Mouse (Mus musculus) liver, embryonic 15.5 days (tissue): Measurements from ENCODE around the gene Relt. TPM values are rescaled to one million over a fixed set of nuclear protein-coding genes. Genes with fewer than 3 reads are reported as not detected.

Experiments used
- ATAC-seq: fragments of 200-750 bp; cut with Nextera tagmentation; 2 replicates; pipeline ENCODE4 v1.8.0; 2017; ENCODE audit warnings: moderate number of reproducible peaks, mild to moderate bottlenecking, moderate library complexity; ENCODE audit not compliant: insufficient read depth
- H3K27ac ChIP-seq: fragments of 300-500 bp; sonication (generic); replicated peaks from 2 replicates; pipeline ENCODE4 v1.5.1; 2015; ENCODE audit warnings: mild to moderate bottlenecking, inconsistent platforms
- H3K27me3 ChIP-seq: fragments of 300-500 bp; sonication (generic); 2 replicates; pipeline ENCODE4 v1.6.1; 2015; ENCODE audit warnings: mild to moderate bottlenecking, inconsistent platforms
- H3K36me3 ChIP-seq: fragments of 300-500 bp; sonication (generic); replicated peaks from 2 replicates; pipeline ENCODE4 v1.6.1; 2015; ENCODE audit warnings: moderate library complexity, mild to moderate bottlenecking, inconsistent platforms
- H3K4me1 ChIP-seq: fragments of 300-500 bp; sonication (generic); replicated peaks from 2 replicates; pipeline ENCODE4 v1.6.1; 2015; ENCODE audit warnings: inconsistent platforms
- H3K4me2 ChIP-seq: fragments of 300-500 bp; sonication (generic); 2 replicates; pipeline ENCODE4 v1.6.1; 2015; ENCODE audit warnings: moderate library complexity, mild to moderate bottlenecking, inconsistent platforms
- H3K4me3 ChIP-seq: fragments of 300-500 bp; sonication (generic); replicated peaks from 2 replicates; pipeline ENCODE4 v1.5.1; 2015; ENCODE audit warnings: mild to moderate bottlenecking, inconsistent platforms
- H3K9ac ChIP-seq: fragments of 300-500 bp; sonication (generic); 2 replicates; pipeline ENCODE4 v1.6.1; 2015; ENCODE audit warnings: moderate library complexity, mild to moderate bottlenecking, inconsistent platforms
- H3K9me3 ChIP-seq: fragments of 300-500 bp; sonication (generic); replicated peaks from 2 replicates; pipeline ENCODE4 v1.6.1; 2016; ENCODE audit warnings: inconsistent platforms
- WGBS: fragments of 180-500 bp; shearing (Covaris S2); methylation state at CpG from one replicate; pipeline ENCODE4 v1.1.7; 2015; ENCODE audit warnings: mixed read lengths; ENCODE audit not compliant: insufficient replicate concordance; 5-methylcytosine and 5-hydroxymethylcytosine counted together
- polyA plus RNA-seq: library from polyadenylated mRNA; unstranded; fragments of >200 nt; fragmentation: Nextera tagmentation; extraction: Ambion mirVana; gene quantifications from 2 replicates; pipeline ENCODE4 v1.2.1, GENCODE M21; 2015

Relt gene
- 17.4 and 21.4 TPM in 2 replicates for polyA plus RNA-seq

GRCm38 (mm10) chr7:100862828-100863638 lies at the start of gene Relt:
TSS of gene Relt (minus strand) at chr7:100863446.
- no peaks in the 10 kb centered on the region for H3K27me3 ChIP-seq
- peak within 1 kb of the TSS; percentile 85 for H3K4me3 ChIP-seq
- peaks cover 62% of the 10 kb centered on the region for H3K4me1 ChIP-seq
- H3K9me3 ChIP-seq: no peaks in the 10 kb centered on the region
- H3K27ac ChIP-seq: peak within 1 kb of the TSS; percentile 92
- H3K36me3 ChIP-seq: peaks cover 34% of the 10 kb centered on the region
- under 1% methylated on average over 91 of the region's 91 CpGs for WGBS
- ATAC-seq: peak; percentile 86
- H3K4me2 ChIP-seq: peak within 1 kb of the TSS; percentile 78
- peak within 1 kb of the TSS; percentile 96 for H3K9ac ChIP-seq

- H3K27me3 ChIP-seq: no peaks in the 10 kb centered on the region
- H3K4me2 ChIP-seq: no peak overlapping the region
- peaks cover 21% of the 10 kb centered on the region; the same call in 1 of the 2 replicates for H3K4me1 ChIP-seq
- H3K4me3 ChIP-seq: no peak overlapping the region
- no peak overlapping the region for H3K27ac ChIP-seq
- WGBS: 76% methylated on average over 9 of the region's 9 CpGs
- H3K9me3 ChIP-seq: no peaks in the 10 kb centered on the region
- H3K9ac ChIP-seq: no peak overlapping the region
- no peaks in the 10 kb centered on the region for H3K36me3 ChIP-seq
- ATAC-seq: no peak
Observed at GRCm38 (mm10) chr7:100911791-100912190, 48.5 kb upstream of the Relt start.

DNA sequence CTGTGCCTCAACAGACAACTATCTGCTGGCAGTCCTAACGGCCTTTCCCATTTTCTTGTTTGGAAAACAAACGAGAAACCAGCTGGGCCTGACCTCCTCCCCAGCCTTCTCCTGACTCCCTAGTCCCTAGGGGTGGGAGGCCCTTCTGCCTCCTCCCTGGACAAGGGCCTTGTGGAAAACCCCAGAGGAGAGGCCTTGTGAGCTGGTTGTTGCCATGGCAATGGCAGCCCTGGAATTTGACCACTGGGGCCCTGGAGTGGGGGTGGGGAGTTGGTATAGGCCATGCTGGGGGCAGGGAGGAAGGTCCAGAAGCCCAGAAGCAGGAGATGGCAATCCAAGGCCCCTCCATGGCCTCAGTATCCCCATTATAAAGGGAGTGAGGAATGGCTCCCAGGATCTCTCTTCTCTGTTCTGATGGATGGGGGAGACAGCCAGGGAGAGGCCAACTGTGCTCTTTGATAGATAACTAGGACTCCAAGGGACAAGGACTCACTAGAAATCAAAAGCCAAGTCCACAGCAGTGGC lies 48.1 kb upstream of the Relt start:
- WGBS: 36% methylated on average over 2 of the region's 2 CpGs
- H3K9ac ChIP-seq: no peak overlapping the region
- ATAC-seq: no peak; the same call in 1 of the 2 replicates
- peaks cover 21% of the 10 kb centered on the region; the same call in 1 of the 2 replicates for H3K4me1 ChIP-seq
- H3K4me3 ChIP-seq: no peak overlapping the region
- no peaks in the 10 kb centered on the region for H3K9me3 ChIP-seq
- no peak overlapping the region for H3K4me2 ChIP-seq
- no peak overlapping the region for H3K27ac ChIP-seq
- no peaks in the 10 kb centered on the region for H3K36me3 ChIP-seq
- no peaks in the 10 kb centered on the region for H3K27me3 ChIP-seq

- 45% methylated on average over 8 of the region's 8 CpGs for WGBS
- Histone ChIP-seq H3K9ac (no peak overlapping the region), H3K27me3 (no peaks in the 10 kb centered on the region), H3K36me3 (no peaks in the 10 kb centered on the region), H3K4me1 (peaks cover 21% of the 10 kb centered on the region; the same call in 1 of the 2 replicates), H3K9me3 (no peaks in the 10 kb centered on the region), H3K4me3 (no peak overlapping the region), H3K27ac (no peak overlapping the region), H3K4me2 (no peak overlapping the region)
- no peak for ATAC-seq
Observed at GRCm38 (mm10) chr7:100908567-100908966, 45.3 kb upstream of the Relt start.

DNA sequence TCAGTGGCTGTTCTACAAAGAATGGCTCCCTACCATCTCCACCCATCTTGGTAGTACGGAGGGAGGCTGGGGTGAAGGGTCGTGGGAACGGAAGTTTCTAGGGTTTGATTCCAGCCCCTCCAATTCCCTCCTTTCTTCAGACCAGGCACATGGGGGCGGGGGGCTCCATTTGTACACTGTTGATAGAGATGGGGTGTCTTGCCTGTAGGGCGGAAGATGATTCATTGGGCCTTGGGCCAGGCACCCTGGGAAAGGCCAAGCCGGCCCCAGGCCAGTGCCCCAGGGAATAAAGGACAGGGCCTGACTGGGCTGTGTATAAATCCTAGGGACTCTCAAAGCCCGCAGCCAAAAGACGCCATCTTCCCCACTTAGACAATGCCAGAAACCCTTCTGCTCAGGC lies 44.8 kb upstream of the Relt start:
- 67% methylated on average over 8 of the region's 8 CpGs for WGBS
- ATAC-seq: peak; percentile 19; the same call in 1 of the 2 replicates
- Histone ChIP-seq H3K4me1 (peaks cover 21% of the 10 kb centered on the region; the same call in 1 of the 2 replicates), H3K4me2 (no peak overlapping the region), H3K27me3 (no peaks in the 10 kb centered on the region), H3K4me3 (no peak overlapping the region), H3K27ac (no peak overlapping the region), H3K9ac (no peak overlapping the region), H3K9me3 (no peaks in the 10 kb centered on the region), H3K36me3 (no peaks in the 10 kb centered on the region)

DNA sequence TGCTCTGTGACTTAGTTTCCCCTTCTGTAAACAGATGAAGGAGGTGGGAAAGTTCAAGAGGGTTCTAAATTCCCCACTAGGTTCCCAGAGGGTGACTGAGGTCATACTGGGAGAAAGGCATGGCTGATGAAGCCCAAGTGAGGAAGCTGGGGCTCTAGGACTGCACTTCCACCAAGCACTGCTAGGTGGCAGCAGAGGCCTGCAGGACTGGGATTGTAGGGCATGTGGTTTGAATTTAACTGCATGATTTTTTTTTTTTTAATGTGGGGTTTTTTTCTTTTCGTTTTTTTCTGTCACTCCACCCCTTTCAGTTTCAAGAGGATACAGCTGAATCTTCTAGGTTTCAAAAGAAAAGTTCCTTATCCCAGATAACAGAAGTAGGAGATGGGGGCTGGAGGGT lies 44.0 kb upstream of the Relt start:
- Histone ChIP-seq H3K4me2 (no peak overlapping the region), H3K27ac (no peak overlapping the region), H3K27me3 (no peaks in the 10 kb centered on the region), H3K9me3 (no peaks in the 10 kb centered on the region), H3K36me3 (no peaks in the 10 kb centered on the region), H3K9ac (no peak overlapping the region), H3K4me3 (no peak overlapping the region), H3K4me1 (peaks cover 21% of the 10 kb centered on the region; the same call in 1 of the 2 replicates)
- no peak for ATAC-seq
- WGBS: 0% methylated on average over 1 of the region's 1 CpGs

GRCm38 (mm10) chr7:100906029-100906789 lies 43.0 kb upstream of the Relt start:
- no peak for ATAC-seq
- whole genome bisulfite sequencing: 68% methylated on average over 10 of the region's 10 CpGs
- Histone ChIP-seq H3K4me2 (no peak overlapping the region), H3K4me1 (0 out of 2 replicates have a peak, but pooled peaks cover 13% of the 10 kb centered on the region), H3K27me3 (no peaks in the 10 kb centered on the region), H3K27ac (no peak overlapping the region), H3K4me3 (no peak overlapping the region), H3K36me3 (no peaks in the 10 kb centered on the region), H3K9me3 (no peaks in the 10 kb centered on the region), H3K9ac (no peak overlapping the region)

DNA sequence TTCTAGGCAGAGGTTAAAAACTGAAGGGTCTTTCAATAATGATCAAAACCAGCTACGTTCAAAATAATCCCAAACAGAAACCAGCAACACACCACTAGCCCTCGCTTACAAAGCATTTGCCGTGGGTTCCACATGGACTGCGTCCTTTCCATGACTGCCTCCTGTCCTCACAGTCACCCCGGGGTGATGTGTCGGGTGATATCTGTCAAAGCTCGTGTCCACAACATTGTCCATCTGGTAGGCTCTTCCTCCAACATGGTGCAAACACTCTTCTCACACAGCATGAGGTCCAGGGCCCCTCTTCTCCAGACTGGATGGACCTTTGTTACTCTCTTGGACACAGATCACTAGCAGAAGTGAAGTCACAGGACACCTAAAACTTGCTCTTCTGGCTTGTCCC lies 41.8 kb upstream of the Relt start:
- no peak for ATAC-seq
- Histone ChIP-seq H3K9ac (no peak overlapping the region), H3K9me3 (no peaks in the 10 kb centered on the region), H3K27me3 (no peaks in the 10 kb centered on the region), H3K4me2 (no peak overlapping the region), H3K4me1 (0 out of 2 replicates have a peak, but pooled peaks cover 3% of the 10 kb centered on the region), H3K36me3 (no peaks in the 10 kb centered on the region), H3K27ac (no peak overlapping the region), H3K4me3 (no peak overlapping the region)
- WGBS: 71% methylated on average over 7 of the region's 7 CpGs

DNA sequence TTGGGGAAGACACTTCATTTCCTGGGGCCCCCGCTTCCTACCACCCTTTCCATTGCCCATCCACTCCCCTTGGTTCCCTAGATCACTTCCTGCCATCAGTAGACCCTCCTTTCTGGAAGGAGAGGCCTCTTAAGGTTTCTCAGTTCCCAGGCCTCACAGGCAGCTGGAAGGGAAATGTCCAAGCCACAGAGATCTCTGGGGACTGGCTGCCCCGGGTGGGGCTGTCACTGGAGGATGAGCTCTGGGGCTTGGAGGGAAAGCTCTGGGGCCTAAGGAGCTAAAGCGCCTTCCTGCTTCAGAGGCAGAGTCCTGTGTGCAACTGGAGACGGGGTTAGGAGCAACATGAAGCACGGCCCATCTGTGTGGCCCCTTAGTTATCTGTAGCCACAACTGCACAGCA lies 41.4 kb upstream of the Relt start:
- no peak overlapping the region for H3K4me2 ChIP-seq
- H3K27me3 ChIP-seq: no peaks in the 10 kb centered on the region
- WGBS: 48% methylated on average over 5 of the region's 5 CpGs
- H3K9me3 ChIP-seq: no peaks in the 10 kb centered on the region
- no peaks in the 10 kb centered on the region for H3K4me1 ChIP-seq
- no peak overlapping the region for H3K27ac ChIP-seq
- no peak overlapping the region for H3K4me3 ChIP-seq
- no peak overlapping the region for H3K9ac ChIP-seq
- ATAC-seq: no peak
- H3K36me3 ChIP-seq: no peaks in the 10 kb centered on the region

- no peak overlapping the region for H3K4me3 ChIP-seq
Observed at GRCm38 (mm10) chr7:100902451-100903137, 39.3 kb upstream of the Relt start.

More at GRCm38 (mm10) chr7:100902451-100903137, 39.3 kb upstream of the Relt start:
- Histone ChIP-seq H3K27ac (no peak overlapping the region), H3K4me1 (no peaks in the 10 kb centered on the region), H3K4me2 (no peak overlapping the region), H3K9me3 (no peaks in the 10 kb centered on the region), H3K36me3 (no peaks in the 10 kb centered on the region), H3K9ac (no peak overlapping the region), H3K27me3 (no peaks in the 10 kb centered on the region)
- 62% methylated on average over 9 of the region's 9 CpGs for WGBS
- no peak for ATAC-seq
